Mouse (Mus musculus): ENCODE results near the gene Nek3.
"Not testable (repeated sequence)": the region's sequence is repeated elsewhere in the genome, so short reads cannot be mapped to it uniquely, and the experiment has no call there.

DNA sequence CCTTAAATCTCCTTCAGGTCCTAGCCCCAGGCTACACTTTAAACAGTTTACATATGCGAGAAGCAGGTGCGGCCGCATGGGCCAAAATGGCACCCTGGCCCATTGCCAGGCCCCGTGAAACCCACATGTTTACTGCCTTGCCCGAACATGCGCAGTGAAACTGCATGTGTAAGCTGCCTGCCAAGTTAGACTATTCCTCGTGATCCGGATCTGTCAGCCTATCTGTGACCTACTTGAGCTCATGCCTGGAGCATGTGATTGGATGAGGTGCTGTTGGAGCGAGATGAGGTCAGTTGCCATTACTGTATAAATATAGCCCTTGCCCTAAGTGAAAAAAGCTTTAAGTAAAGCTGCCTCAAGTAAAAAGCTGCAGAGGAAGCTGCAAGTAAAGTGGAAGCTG lies 29.8 kb downstream of the Nek3 start:
- TF ChIP-seq POLR2A (IDR thresholded peaks at IDR 0.05; ENCODE audit: insufficient read length, low read depth); MAX (IDR thresholded peaks at IDR 0.05; ENCODE audit: low read depth); MYOG (IDR thresholded peaks at IDR 0.05; ENCODE audit: control insufficient read depth in 1 of 3, insufficient read depth in 1 of 3, insufficient read length in 2 of 3, low read depth in 2 of 3); CEBPB (IDR thresholded peaks at IDR 0.05; ENCODE audit: insufficient read depth, poor library complexity, severe bottlenecking); MYOD1 (IDR thresholded peaks at IDR 0.05; ENCODE audit: control insufficient read depth in 1 of 3, insufficient read length in 2 of 3, low read depth in 2 of 3); USF1 (IDR thresholded peaks at IDR 0.05; ENCODE audit: low read depth); POLR2AphosphoS2 (IDR thresholded peaks at IDR 0.05; ENCODE audit: insufficient read length, low read depth); E2F4 (IDR thresholded peaks at IDR 0.05; ENCODE audit: insufficient read depth); SRF (IDR thresholded peaks at IDR 0.05; ENCODE audit: control insufficient read depth, insufficient read length, low read depth); TCF12 (IDR thresholded peaks at IDR 0.05; ENCODE audit: insufficient read depth, poor library complexity, severe bottlenecking); TCF3 (IDR thresholded peaks at IDR 0.05; ENCODE audit: insufficient read length, low read depth): not testable (repeated sequence)
